Mouse (Mus musculus) forebrain, embryonic 16.5 days (tissue): ENCODE measurements at regions not wholly inside any gene's neighbourhood (a gene's known extent, or its start where the extent isn't known, plus 50 kb on each side); places are given as distances from the start of the nearest gene placed in this dataset.

Source experiments
- ATAC-seq: fragments of 200-750 bp; cut with Nextera tagmentation; 2 replicates; pipeline ENCODE4 v1.8.0; 2017; ENCODE audit warnings: mild to moderate bottlenecking, moderate library complexity
- H3K27ac ChIP-seq: fragments of 300-500 bp; sonication (generic); 2 replicates; pipeline ENCODE4 v1.5.1; 2014; ENCODE audit warnings: low read length, control low read depth
- H3K27me3 ChIP-seq: fragments of 300-500 bp; sonication (generic); replicated peaks from 2 replicates; pipeline ENCODE4 v1.6.1; 2014; ENCODE audit warnings: low read length; ENCODE audit not compliant: control insufficient read depth, insufficient read depth
- H3K36me3 ChIP-seq: fragments of 300-500 bp; sonication (generic); 2 replicates; pipeline ENCODE4 v1.6.1; 2014; ENCODE audit not compliant: control insufficient read depth, insufficient read depth
- H3K4me1 ChIP-seq: fragments of 300-500 bp; sonication (generic); replicated peaks from 2 replicates; pipeline ENCODE4 v1.6.1; 2014; ENCODE audit warnings: low read length; ENCODE audit not compliant: control insufficient read depth, insufficient read depth
- H3K4me2 ChIP-seq: fragments of 300-500 bp; sonication (generic); 2 replicates; pipeline ENCODE4 v1.6.1; 2014; ENCODE audit warnings: mild to moderate bottlenecking, low read length, control low read depth
- H3K4me3 ChIP-seq: fragments of 300-500 bp; sonication (generic); replicated peaks from 2 replicates; pipeline ENCODE4 v1.5.1; 2014; ENCODE audit warnings: mild to moderate bottlenecking, low read length, control low read depth
- H3K9ac ChIP-seq: fragments of 300-500 bp; sonication (generic); replicated peaks from 2 replicates; pipeline ENCODE4 v1.6.1; 2014; ENCODE audit warnings: low read depth, low read length, control low read depth
- H3K9me3 ChIP-seq: fragments of 300-500 bp; sonication (generic); 2 replicates; pipeline ENCODE4 v1.6.1; 2016; ENCODE audit warnings: low read length; ENCODE audit not compliant: control insufficient read depth
- WGBS: fragments of 180-500 bp; shearing (Covaris S2); extraction: QIAGEN DNeasy Blood & Tissue Kit; methylation state at CpG from one replicate; pipeline ENCODE4 v1.1.7; 2014; 5-methylcytosine and 5-hydroxymethylcytosine counted together

GRCm38 (mm10) chr9:122534121-122534814 is 182.9 kb downstream of the Abhd5 start:
- H3K9ac ChIP-seq = no peak overlapping the region
- ATAC-seq = peak; percentile 78
- 14% methylated on average over 15 of the region's 15 CpGs for WGBS

GRCm38 (mm10) chr9:122534965-122535364 is 183.6 kb downstream of the Abhd5 start:
- 64% methylated on average over 2 of the region's 2 CpGs for WGBS
- peaks cover 10% of the 10 kb centered on the region for H3K4me1 ChIP-seq
- H3K9me3 ChIP-seq = no peaks in the 10 kb centered on the region
- H3K4me2 ChIP-seq = no peak overlapping the region
- no peak for ATAC-seq
- H3K27me3 ChIP-seq = peaks cover 4% of the 10 kb centered on the region; the same call in 1 of the 2 replicates
- H3K27ac ChIP-seq = no peak overlapping the region
- H3K36me3 ChIP-seq = no peaks in the 10 kb centered on the region
- no peak overlapping the region for H3K9ac ChIP-seq
- H3K4me3 ChIP-seq = no peak overlapping the region

More at GRCm38 (mm10) chr9:122534121-122534814, 182.9 kb downstream of the Abhd5 start:
- no peaks in the 10 kb centered on the region for H3K36me3 ChIP-seq
- no peaks in the 10 kb centered on the region for H3K9me3 ChIP-seq
- peak overlapping the region; percentile 16; the same call in 1 of the 2 replicates for H3K4me2 ChIP-seq
- no peak overlapping the region for H3K4me3 ChIP-seq
- peaks cover 4% of the 10 kb centered on the region; the same call in 1 of the 2 replicates for H3K27me3 ChIP-seq
- H3K4me1 ChIP-seq = peaks cover 10% of the 10 kb centered on the region
- H3K27ac ChIP-seq = no peak overlapping the region

- 48% methylated on average over 3 of the region's 3 CpGs for WGBS
- Histone ChIP-seq H3K9ac (no peak overlapping the region), H3K9me3 (no peaks in the 10 kb centered on the region), H3K27me3 (no peaks in the 10 kb centered on the region), H3K36me3 (no peaks in the 10 kb centered on the region), H3K27ac (no peak overlapping the region), H3K4me3 (no peak overlapping the region), H3K4me1 (no peaks in the 10 kb centered on the region), H3K4me2 (no peak overlapping the region)
- no peak for ATAC-seq
Observed at GRCm38 (mm10) chr9:122540091-122540490, 188.7 kb downstream of the Abhd5 start.

- no peak for ATAC-seq
- WGBS = 37% methylated on average over 9 of the region's 9 CpGs
- no peaks in the 10 kb centered on the region for H3K9me3 ChIP-seq
Observed at GRCm38 (mm10) chr9:122556051-122556450, 191.1 kb upstream of the Topaz1 start.

GRCm38 (mm10) chr9:122566060-122566459 is 181.1 kb upstream of the Topaz1 start:
- no peak overlapping the region for H3K4me2 ChIP-seq
- no peak overlapping the region for H3K9ac ChIP-seq
- 77% methylated on average over 3 of the region's 3 CpGs for WGBS
- ATAC-seq = no peak
- H3K9me3 ChIP-seq = no peaks in the 10 kb centered on the region
- H3K27ac ChIP-seq = no peak overlapping the region
- peaks cover 46% of the 10 kb centered on the region for H3K27me3 ChIP-seq
- H3K4me3 ChIP-seq = no peak overlapping the region
- H3K4me1 ChIP-seq = peaks cover 12% of the 10 kb centered on the region
- H3K36me3 ChIP-seq = no peaks in the 10 kb centered on the region

More at GRCm38 (mm10) chr9:122556051-122556450, 191.1 kb upstream of the Topaz1 start:
- Histone ChIP-seq H3K36me3 (no peaks in the 10 kb centered on the region), H3K9ac (no peak overlapping the region), H3K4me1 (no peaks in the 10 kb centered on the region), H3K4me2 (no peak overlapping the region), H3K4me3 (no peak overlapping the region), H3K27ac (no peak overlapping the region), H3K27me3 (no peaks in the 10 kb centered on the region)

- peak overlapping the region; percentile 82 for H3K4me2 ChIP-seq
- under 1% methylated on average over 65 of the region's 68 CpGs for whole genome bisulfite sequencing
- peaks cover 56% of the 10 kb centered on the region for H3K27me3 ChIP-seq
- ATAC-seq = peak; percentile 51
- H3K4me3 ChIP-seq = peak overlapping the region; percentile 52
- peak overlapping the region; percentile 34; the same call in 1 of the 2 replicates for H3K27ac ChIP-seq
- H3K36me3 ChIP-seq = no peaks in the 10 kb centered on the region
- no peaks in the 10 kb centered on the region for H3K9me3 ChIP-seq
- H3K9ac ChIP-seq = peak overlapping the region; percentile 67
- H3K4me1 ChIP-seq = peaks cover 23% of the 10 kb centered on the region
Observed at GRCm38 (mm10) chr9:122568691-122569441, 178.3 kb upstream of the Topaz1 start.

GRCm38 (mm10) chr9:122569511-122570455 is 177.4 kb upstream of the Topaz1 start:
- peaks cover 60% of the 10 kb centered on the region for H3K27me3 ChIP-seq
- peaks cover 23% of the 10 kb centered on the region for H3K4me1 ChIP-seq
- under 1% methylated on average over 48 of the region's 48 CpGs for WGBS
- H3K27ac ChIP-seq = 0 out of 2 replicates have a peak overlapping the region, but pooled peaks have one; percentile 23
- ATAC-seq = no peak
- peak overlapping the region; percentile 67 for H3K9ac ChIP-seq
- peak overlapping the region; percentile 52 for H3K4me3 ChIP-seq
- no peaks in the 10 kb centered on the region for H3K9me3 ChIP-seq
- peak overlapping the region; percentile 82 for H3K4me2 ChIP-seq
- H3K36me3 ChIP-seq = no peaks in the 10 kb centered on the region

- H3K27me3 ChIP-seq = peaks cover 66% of the 10 kb centered on the region
- WGBS = 4% methylated on average over 10 of the region's 10 CpGs
- H3K9ac ChIP-seq = peak overlapping the region; percentile 73; the same call in 1 of the 2 replicates
Observed at GRCm38 (mm10) chr9:122571001-122571400, 176.1 kb upstream of the Topaz1 start.

More at GRCm38 (mm10) chr9:122571001-122571400, 176.1 kb upstream of the Topaz1 start:
- Histone ChIP-seq H3K4me2 (peak overlapping the region; percentile 85), H3K9me3 (no peaks in the 10 kb centered on the region), H3K4me3 (peak overlapping the region; percentile 67), H3K36me3 (no peaks in the 10 kb centered on the region), H3K4me1 (peaks cover 23% of the 10 kb centered on the region), H3K27ac (no peak overlapping the region)
- ATAC-seq = no peak
